Mouse (Mus musculus) midbrain, embryonic 13.5 days (tissue): ENCODE data around the gene Fzd9. TPM values are rescaled to one million over a fixed set of nuclear protein-coding genes. Genes with fewer than 3 reads are reported as not detected.

Experiments used
- ATAC-seq: fragments of 200-750 bp; cut with Nextera tagmentation; 2 replicates; pipeline ENCODE4 v1.8.0; 2017; ENCODE audit warnings: mild to moderate bottlenecking, moderate TSS enrichment, moderate library complexity
- H3K27ac ChIP-seq: fragments of 300-500 bp; sonication (generic); 2 replicates; pipeline ENCODE4 v1.5.1; 2015; ENCODE audit warnings: inconsistent platforms, mild to moderate bottlenecking, moderate library complexity
- H3K27me3 ChIP-seq: fragments of 300-500 bp; sonication (generic); 2 replicates; pipeline ENCODE4 v1.6.1; 2015; ENCODE audit warnings: mild to moderate bottlenecking, inconsistent platforms
- H3K36me3 ChIP-seq: fragments of 300-500 bp; sonication (generic); 2 replicates; pipeline ENCODE4 v1.6.1; 2015; ENCODE audit warnings: mild to moderate bottlenecking, inconsistent platforms
- H3K4me1 ChIP-seq: fragments of 300-500 bp; sonication (generic); replicated peaks from 2 replicates; pipeline ENCODE4 v1.6.1; 2015; ENCODE audit warnings: inconsistent platforms
- H3K4me2 ChIP-seq: fragments of 300-500 bp; sonication (generic); replicated peaks from 2 replicates; pipeline ENCODE4 v1.6.1; 2015; ENCODE audit warnings: moderate library complexity, mild to moderate bottlenecking, inconsistent platforms
- H3K4me3 ChIP-seq: fragments of 300-500 bp; sonication (generic); replicated peaks from 2 replicates; pipeline ENCODE4 v1.5.1; 2015; ENCODE audit warnings: mild to moderate bottlenecking, inconsistent platforms
- H3K9ac ChIP-seq: fragments of 300-500 bp; sonication (generic); replicated peaks from 2 replicates; pipeline ENCODE4 v1.6.1; 2015; ENCODE audit warnings: mild to moderate bottlenecking, inconsistent platforms
- H3K9me3 ChIP-seq: fragments of 300-500 bp; sonication (generic); 2 replicates; pipeline ENCODE4 v1.6.1; 2016; ENCODE audit warnings: mild to moderate bottlenecking, inconsistent platforms
- WGBS: fragments of 180-500 bp; shearing (Covaris S2); methylation state at CpG from one replicate; pipeline ENCODE4 v1.1.7; 2015; 5-methylcytosine and 5-hydroxymethylcytosine counted together
- polyA plus RNA-seq: library from polyadenylated mRNA; unstranded; fragments of >200 nt; fragmentation: Nextera tagmentation; extraction: Ambion mirVana; gene quantifications from 2 replicates; pipeline ENCODE4 v1.2.1, GENCODE M21; 2015

Gene Fzd9
- polyA plus RNA-seq, 1 experiment from 2014 or later: 11.3 TPM

- Histone ChIP-seq H3K36me3 (no peaks in the 10 kb centered on the region), H3K9ac (no peak overlapping the region), H3K4me1 (peaks cover 17% of the 10 kb centered on the region), H3K27me3 (no peaks in the 10 kb centered on the region), H3K4me3 (no peak overlapping the region), H3K27ac (no peak overlapping the region), H3K9me3 (no peaks in the 10 kb centered on the region), H3K4me2 (no peak overlapping the region)
- no peak for ATAC-seq
- WGBS: 86% methylated on average over 8 of the region's 8 CpGs
Observed at GRCm38 (mm10) chr5:135269451-135269850, 18.4 kb upstream of the Fzd9 start.

GRCm38 (mm10) chr5:135264548-135264947 lies 13.5 kb upstream of the Fzd9 start:
- Histone ChIP-seq H3K9me3 (no peaks in the 10 kb centered on the region), H3K4me3 (no peak overlapping the region), H3K27ac (peak overlapping the region; percentile 58), H3K27me3 (no peaks in the 10 kb centered on the region), H3K9ac (no peak overlapping the region; the same call in 1 of the 2 replicates), H3K4me2 (peak overlapping the region; percentile 19; the same call in 1 of the 2 replicates), H3K4me1 (peaks cover 20% of the 10 kb centered on the region), H3K36me3 (no peaks in the 10 kb centered on the region)
- WGBS: 51% methylated on average over 9 of the region's 9 CpGs
- 0 out of 2 replicates have a peak, but pooled peaks have one; percentile 6 for ATAC-seq

- H3K4me1 ChIP-seq: peaks cover 20% of the 10 kb centered on the region
- no peaks in the 10 kb centered on the region for H3K9me3 ChIP-seq
- peak overlapping the region; percentile 10; the same call in 1 of the 2 replicates for H3K9ac ChIP-seq
- peak overlapping the region; percentile 19 for H3K4me2 ChIP-seq
- H3K27me3 ChIP-seq: no peaks in the 10 kb centered on the region
- peak overlapping the region; percentile 58 for H3K27ac ChIP-seq
- H3K4me3 ChIP-seq: no peak overlapping the region
- H3K36me3 ChIP-seq: no peaks in the 10 kb centered on the region
- 16% methylated on average over 17 of the region's 17 CpGs for WGBS
- ATAC-seq: peak; percentile 84
Observed at GRCm38 (mm10) chr5:135263866-135264503, 13.0 kb upstream of the Fzd9 start.

GRCm38 (mm10) chr5:135258280-135259150 lies 7.5 kb upstream of the Fzd9 start:
- WGBS: 11% methylated on average over 30 of the region's 30 CpGs
- H3K27me3 ChIP-seq: no peaks in the 10 kb centered on the region
- ATAC-seq: 0 out of 2 replicates have a peak, but pooled peaks have one; percentile 16
- peaks cover 3% of the 10 kb centered on the region; the same call in 1 of the 2 replicates for H3K36me3 ChIP-seq
- H3K9me3 ChIP-seq: no peaks in the 10 kb centered on the region
- H3K4me3 ChIP-seq: peak overlapping the region; percentile 28
- H3K4me1 ChIP-seq: peaks cover 31% of the 10 kb centered on the region
- H3K27ac ChIP-seq: peak overlapping the region; percentile 93
- peak overlapping the region; percentile 53 for H3K4me2 ChIP-seq
- peak overlapping the region; percentile 61 for H3K9ac ChIP-seq

- no peak overlapping the region for H3K4me2 ChIP-seq
- no peak overlapping the region for H3K9ac ChIP-seq
- H3K4me1 ChIP-seq: peaks cover 37% of the 10 kb centered on the region
- H3K9me3 ChIP-seq: no peaks in the 10 kb centered on the region
- peaks cover 3% of the 10 kb centered on the region; the same call in 1 of the 2 replicates for H3K36me3 ChIP-seq
- WGBS: 85% methylated on average over 12 of the region's 12 CpGs
- ATAC-seq: no peak
- H3K27ac ChIP-seq: peak overlapping the region; percentile 93
- no peaks in the 10 kb centered on the region for H3K27me3 ChIP-seq
- H3K4me3 ChIP-seq: no peak overlapping the region
Observed at GRCm38 (mm10) chr5:135257559-135257958, 6.5 kb upstream of the Fzd9 start.

DNA sequence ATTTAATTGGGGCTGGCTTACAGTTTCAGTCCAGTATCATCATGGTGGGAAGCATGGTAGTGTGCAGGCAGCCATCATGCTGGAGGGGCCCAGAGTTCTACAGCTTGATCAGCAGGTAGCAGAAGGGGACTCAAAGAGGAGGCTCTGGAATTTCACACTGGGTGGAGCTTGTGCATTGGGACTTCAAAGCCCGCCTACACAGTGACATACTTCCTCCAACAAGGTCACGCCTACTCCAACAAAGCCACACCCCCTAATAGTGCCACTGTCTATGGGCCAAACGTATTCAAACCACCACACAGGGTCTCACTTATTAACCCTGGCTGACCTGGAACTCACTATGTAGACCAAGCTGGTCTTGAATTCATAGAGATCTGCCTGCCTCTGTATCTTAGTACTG lies 5.1 kb upstream of the Fzd9 start:
- Histone ChIP-seq H3K27me3 (no peaks in the 10 kb centered on the region), H3K27ac (no peak overlapping the region), H3K36me3 (peaks cover 3% of the 10 kb centered on the region; the same call in 1 of the 2 replicates), H3K4me2 (no peak overlapping the region), H3K4me1 (peaks cover 40% of the 10 kb centered on the region), H3K9ac (no peak overlapping the region), H3K4me3 (no peak overlapping the region), H3K9me3 (no peaks in the 10 kb centered on the region)
- no peak for ATAC-seq
- 98% methylated on average over 3 of the region's 3 CpGs for WGBS

DNA sequence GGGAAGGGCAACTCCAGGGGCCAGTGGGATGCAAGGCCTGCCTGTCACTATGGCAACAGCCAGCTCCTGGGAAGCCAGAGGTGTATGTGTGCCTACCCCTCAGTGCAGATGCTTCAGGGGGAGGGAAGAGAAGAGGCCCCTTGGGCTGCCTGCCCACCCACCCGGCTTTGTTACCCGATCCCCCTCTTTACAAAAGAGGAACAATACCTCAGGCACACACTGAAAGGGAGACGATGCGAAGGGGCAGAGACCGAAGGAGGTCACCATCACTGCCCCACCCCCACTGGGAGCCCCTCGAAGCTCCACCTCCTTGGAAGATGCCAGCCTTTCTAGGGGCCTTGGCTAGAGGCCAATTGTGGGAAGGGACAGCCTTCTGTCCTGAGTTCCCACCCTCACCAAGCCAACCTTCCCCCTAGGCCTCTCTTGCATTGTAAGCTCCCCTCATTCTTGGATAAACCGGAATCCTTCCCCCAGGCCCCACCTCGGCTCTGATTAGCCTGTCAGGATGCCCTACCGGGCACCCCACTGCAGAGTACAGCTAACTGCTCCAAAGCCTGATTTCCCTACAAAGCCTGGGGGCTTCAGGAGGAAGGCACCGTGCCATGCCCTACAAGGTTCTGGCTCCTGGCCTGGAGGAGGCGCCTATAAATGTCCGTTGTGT lies 2.8 kb upstream of the Fzd9 start:
- peaks cover 51% of the 10 kb centered on the region for H3K4me1 ChIP-seq
- H3K36me3 ChIP-seq: peaks cover 3% of the 10 kb centered on the region; the same call in 1 of the 2 replicates
- no peak overlapping the region for H3K9ac ChIP-seq
- WGBS: under 1% methylated on average over 12 of the region's 12 CpGs
- ATAC-seq: peak; percentile 81
- H3K4me2 ChIP-seq: peak overlapping the region; percentile 23
- peaks cover 16% of the 10 kb centered on the region for H3K27me3 ChIP-seq
- H3K4me3 ChIP-seq: no peak overlapping the region
- no peaks in the 10 kb centered on the region for H3K9me3 ChIP-seq
- peak overlapping the region; percentile 85 for H3K27ac ChIP-seq

- H3K9ac ChIP-seq: peak overlapping the region; percentile 77
- peaks cover 16% of the 10 kb centered on the region for H3K27me3 ChIP-seq
- peak overlapping the region; percentile 79 for H3K4me2 ChIP-seq
- 1% methylated on average over 78 of the region's 92 CpGs for WGBS
- ATAC-seq: peak; percentile 41
- peaks cover 60% of the 10 kb centered on the region for H3K4me1 ChIP-seq
- H3K27ac ChIP-seq: no peak overlapping the region; the same call in 1 of the 2 replicates
- H3K4me3 ChIP-seq: peak overlapping the region; percentile 62
- peaks cover 21% of the 10 kb centered on the region for H3K36me3 ChIP-seq
- H3K9me3 ChIP-seq: no peaks in the 10 kb centered on the region
Observed at GRCm38 (mm10) chr5:135250186-135251078, 598 bp downstream of the Fzd9 start.

DNA sequence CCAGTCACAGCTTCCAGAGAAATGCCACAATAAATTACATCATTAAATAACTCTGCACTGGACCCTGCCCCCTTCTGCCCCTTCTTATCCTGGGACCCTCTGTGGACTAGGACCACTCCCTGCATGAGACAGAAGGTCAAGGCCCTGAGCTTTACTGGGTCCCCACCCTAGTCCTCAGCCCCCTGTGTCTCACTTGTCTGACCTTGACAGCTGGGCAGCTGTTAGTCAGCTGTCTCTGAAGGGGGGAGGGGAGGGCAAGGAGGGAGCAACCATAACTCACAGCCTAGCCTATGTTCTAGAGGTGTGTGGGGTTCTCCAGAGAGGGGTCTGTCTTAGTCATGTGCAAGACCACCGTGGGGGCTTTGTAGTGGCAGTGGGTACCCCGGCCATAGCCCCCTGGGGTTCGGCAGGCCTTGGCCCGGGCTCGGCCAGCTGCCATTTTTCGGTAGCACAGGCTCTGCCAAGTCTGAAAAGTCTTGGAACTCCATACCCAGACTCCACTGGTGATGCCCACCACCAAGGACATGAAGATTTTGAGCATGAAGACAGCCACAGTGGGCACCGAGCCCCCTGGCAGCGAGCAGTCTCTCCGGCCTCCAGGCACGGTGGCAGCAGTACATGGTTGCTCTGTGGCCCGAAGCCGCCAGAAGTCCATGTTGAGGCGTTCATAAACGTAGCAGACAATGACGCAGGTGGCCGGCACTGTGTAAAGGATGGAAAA lies 1.9 kb downstream of the Fzd9 start:
- H3K9ac ChIP-seq: peak overlapping the region; percentile 77; the same call in 1 of the 2 replicates
- peaks cover 53% of the 10 kb centered on the region for H3K4me1 ChIP-seq
- WGBS: 79% methylated on average over 16 of the region's 16 CpGs
- peaks cover 16% of the 10 kb centered on the region for H3K27me3 ChIP-seq
- peak overlapping the region; percentile 79 for H3K4me2 ChIP-seq
- no peak overlapping the region for H3K27ac ChIP-seq
- H3K36me3 ChIP-seq: peaks cover 34% of the 10 kb centered on the region
- ATAC-seq: no peak
- no peaks in the 10 kb centered on the region for H3K9me3 ChIP-seq
- H3K4me3 ChIP-seq: peak overlapping the region; percentile 62

DNA sequence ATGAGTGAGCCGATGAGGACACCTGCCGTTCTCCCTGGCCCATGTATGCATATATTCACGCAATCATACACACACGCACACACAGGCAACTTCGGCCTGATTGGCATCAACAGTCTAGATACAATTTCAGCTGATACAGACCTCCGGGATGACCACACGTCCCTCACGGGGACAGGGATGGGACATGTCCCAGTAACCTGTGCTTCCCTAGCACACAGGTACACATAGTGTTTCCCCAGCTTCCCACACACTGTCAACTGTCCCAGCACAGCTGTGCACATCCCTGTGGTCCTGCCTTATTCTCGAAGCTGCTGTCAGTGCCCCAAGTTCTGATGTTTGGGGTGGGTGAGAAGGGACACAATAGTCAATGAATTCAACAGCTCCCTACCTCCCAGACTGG lies 3.7 kb downstream of the Fzd9 start:
- Histone ChIP-seq H3K4me2 (peak overlapping the region; percentile 79), H3K9me3 (no peaks in the 10 kb centered on the region), H3K4me3 (peak overlapping the region; percentile 62), H3K9ac (peak overlapping the region; percentile 33; the same call in 1 of the 2 replicates), H3K4me1 (peaks cover 41% of the 10 kb centered on the region), H3K27me3 (peaks cover 16% of the 10 kb centered on the region), H3K27ac (no peak overlapping the region; the same call in 1 of the 2 replicates), H3K36me3 (peaks cover 51% of the 10 kb centered on the region)
- 75% methylated on average over 9 of the region's 9 CpGs for WGBS
- no peak for ATAC-seq
